Mouse (Mus musculus) yolk sac, embryonic 10.5 days (tissue): ENCODE data around the gene Szrd1.

ENCODE experiments used
- DNase-seq: peaks from one replicate; pipeline ENCODE4 v3.0.0-alpha.2; 2017; ENCODE audit warnings: low spot score

Szrd1 gene

DNA sequence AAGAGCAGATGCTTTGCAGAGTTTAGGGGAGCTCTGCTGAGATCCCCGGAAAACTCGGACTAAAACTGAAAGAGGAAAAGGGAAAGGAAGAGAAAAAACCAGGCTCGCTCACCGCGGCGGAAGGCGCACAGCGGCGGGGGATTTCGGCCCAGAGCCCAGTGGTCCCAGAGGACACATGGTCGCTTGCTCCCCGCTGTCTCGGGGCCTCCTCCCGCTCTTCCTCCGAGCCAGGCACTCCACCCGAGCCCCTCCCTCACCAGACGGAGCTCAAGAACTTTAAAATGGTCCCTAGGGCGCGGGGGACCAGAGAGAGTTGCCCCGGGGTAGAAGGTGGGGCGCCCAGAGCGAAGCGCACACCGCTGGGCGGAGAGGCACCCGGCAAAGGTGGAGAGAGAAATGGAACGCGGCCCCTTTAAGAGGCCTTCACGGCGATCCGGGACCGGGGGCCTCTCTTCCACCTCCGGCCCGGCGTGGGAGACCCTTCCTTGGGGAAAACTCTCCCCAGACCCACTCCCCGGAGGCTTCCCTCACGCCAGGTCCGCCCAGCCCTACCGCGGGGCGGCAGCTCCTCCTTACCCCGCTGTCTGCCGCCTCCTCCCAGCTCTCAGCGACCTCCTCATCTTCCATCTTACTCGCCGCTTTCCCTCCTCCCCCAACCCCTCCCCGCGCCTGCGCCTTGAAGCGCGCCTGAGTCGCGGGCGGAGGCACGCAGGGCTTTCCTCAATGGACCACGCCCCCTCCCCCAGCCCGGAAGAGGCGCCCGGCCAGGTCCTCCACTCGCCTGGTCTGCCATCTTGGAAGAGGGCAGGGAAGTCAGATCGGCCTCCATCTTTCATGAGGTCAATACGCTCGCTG, at the start of gene Szrd1:
Szrd1 (minus strand) TSS at position 660 of the 855 bp plus-strand sequence.
- peak; percentile 99 for DNase-seq

DNA sequence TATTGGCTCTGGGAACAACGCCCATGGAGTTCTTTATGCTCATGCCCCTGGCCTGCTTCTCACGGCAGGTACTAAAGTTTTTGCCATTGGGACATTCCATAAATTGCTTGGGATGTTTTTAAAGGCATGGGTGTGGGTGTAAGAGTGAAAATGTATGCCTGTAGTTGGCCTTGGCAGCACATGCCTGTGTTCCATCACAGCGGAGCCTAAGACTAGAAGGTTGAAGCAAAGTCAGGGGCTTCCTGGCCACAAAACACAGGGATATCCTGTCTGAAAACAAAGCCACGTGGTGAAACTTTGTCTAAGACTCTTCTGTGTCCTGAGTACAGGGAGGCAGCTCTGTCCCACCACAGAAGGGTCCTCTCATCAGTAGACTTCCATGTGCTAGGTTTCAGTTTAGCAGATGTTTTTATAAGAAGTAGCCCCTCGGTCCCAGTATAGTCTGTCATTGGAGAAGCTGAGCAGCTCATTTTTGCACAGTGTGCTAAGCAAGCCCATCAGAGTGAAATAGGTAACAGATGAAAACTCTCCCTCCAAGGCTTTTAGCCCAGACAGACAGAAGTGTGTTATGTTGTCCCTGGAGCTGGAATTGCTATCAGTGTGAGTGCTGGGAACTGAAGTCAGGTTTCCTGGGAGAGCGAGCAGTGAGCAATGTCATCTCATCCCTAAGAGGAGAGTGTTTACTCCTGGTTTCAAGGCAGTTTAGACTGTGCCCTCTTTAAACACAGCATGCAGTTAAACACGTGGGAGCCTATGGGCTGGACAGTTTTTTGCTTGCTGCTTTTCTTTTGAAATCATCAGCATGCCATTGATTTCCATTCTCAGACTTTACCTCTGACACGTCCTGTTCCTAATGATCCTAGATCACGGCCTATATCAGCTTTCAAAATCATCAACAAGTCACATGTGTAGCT, 47.6 kb upstream of the Szrd1 start:
- DNase-seq, result peak; percentile 50

DNA sequence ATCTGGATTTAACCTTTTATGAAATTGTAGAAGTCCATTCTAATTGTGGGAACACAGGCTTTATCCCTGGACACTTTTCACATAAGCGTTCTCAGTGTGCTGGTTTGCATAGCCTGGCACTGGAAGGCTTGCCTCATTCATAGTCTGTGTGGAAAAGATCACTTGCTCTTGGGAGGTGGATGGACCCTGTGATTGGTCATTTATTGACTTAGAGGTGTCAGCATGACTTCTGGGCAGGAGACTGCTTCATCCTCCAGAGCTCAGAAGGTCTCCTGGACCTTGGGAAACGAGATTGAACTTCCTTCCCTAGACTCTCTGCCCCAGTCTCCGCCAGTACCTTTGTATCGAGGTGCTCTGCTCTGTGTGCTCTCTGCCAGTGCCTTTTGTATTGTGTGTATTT, 44.9 kb upstream of the Szrd1 start:
- DNase-seq, result no peak

DNA sequence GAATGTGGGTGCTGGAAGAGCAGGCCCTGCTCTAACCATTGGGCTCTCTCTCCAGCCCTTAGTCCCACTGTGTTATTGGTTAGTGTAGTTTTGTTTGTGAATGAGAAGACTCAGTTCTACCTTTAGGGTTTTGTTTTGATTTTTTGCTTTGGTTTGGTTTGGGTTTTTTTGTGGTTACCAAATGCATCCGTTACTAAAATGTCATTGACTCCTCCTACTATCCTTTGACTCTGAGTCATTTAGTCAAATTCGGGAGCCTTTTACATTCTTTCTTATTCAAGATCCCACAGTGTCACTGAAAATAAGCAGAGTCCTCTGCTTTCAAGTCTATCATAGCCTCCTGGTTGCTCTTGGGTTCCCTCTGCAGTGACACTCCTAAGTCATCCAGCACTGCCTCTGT, 44.4 kb upstream of the Szrd1 start:
- DNase-seq, result no peak

DNA sequence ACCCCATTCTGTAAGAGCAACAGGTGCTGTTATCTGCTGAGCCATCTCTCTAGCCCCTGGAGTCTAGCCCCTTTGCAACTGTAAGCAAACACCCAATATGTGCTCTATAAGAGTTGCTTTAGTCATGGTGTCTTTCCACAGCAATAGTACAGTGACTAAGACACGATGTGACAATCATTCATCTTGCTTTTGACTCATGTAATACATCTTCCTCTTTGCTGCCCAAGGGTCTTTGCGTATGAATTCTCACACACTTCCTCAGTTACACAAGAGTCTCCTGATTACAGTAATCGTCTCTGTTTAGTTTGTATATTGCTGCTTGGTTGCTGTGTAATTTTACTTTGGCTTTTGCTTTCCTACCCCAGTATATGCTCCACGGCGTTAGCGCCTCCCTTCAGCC, 42.4 kb upstream of the Szrd1 start:
- DNase-seq, result no peak

DNA sequence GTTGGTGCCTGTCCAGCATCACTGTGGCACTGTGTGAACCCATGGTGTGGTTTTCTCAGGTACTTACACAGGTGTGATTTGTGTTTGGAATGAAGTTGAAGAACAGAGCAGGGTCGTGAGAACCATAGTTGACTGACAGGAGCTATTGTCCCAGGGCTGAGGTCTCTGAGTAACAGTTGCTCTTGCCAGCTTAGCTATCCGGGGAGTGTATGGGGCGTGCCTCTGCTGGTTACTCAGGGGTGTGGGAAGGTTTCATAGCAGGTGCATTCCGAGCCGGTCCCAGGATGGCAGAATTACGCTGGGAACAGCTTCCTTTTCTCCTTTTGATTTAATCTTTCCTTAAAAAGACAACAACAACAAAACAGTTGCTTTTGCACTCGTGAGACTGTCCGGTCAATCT, 41.3 kb upstream of the Szrd1 start:
- DNase-seq, result no peak

DNA sequence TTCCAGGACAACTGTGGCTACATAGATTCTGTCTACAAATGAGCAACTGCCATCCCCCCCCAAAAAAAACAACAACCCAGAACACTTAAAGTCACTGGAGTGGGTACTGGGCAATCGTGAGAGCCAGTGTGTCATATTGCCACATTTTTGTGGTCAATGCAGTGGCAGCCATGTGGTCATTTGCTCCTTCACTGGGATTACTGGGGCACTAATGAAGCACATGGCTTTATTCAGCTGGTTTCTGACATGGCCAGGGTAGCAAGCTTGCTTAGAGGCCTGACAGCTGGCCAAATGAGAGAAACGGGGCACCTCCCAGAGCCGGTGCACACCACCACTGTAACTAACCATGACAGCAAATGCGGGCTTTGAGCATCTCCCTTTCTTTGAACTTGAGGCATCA, 38.9 kb upstream of the Szrd1 start:
- DNase-seq, result no peak

DNA sequence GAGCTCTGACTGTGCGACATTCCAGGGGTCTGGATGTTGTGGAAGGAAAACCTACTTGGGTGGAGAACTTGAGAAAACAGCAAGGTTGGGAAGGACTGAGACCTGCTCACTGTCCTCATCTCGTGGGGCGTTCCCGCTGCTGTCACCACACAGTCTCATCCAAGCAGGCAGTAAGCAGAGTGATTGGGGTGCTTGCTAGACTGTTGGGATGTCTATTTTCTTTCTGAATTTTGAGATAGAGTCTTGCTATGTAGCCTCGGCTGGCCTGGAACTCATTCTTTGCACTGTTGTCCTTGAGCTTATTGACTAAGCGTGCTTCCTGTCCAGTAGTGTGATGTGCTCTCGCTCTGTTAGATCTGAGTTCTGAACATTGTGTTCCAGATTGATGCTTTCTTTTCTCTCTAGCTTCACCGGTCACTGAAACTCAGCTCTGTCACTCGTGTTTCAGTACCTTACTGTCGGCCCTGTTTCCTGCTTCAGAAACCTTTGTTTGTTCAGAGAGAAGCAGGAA, 36.8 kb upstream of the Szrd1 start:
- DNase-seq, result no peak

DNA sequence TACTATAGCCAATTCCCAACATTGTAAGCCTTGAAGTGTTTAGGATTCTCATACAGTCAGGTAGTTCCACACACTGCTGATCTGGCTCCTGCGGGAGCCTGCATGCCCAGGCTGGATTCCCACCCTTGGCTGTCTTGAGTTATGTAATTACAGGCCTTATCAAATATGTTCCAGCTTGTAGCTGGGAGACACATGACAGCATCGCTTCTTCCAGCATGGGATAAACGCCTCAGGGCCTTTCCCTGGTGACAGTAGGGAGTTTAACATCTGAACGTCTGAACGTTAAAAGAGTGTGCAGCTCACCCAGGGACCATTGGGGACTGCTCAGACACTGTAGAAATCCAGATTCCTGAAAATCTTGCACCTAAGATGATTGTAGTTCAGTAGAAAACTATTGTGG, 36.2 kb upstream of the Szrd1 start:
- DNase-seq, result no peak

DNA sequence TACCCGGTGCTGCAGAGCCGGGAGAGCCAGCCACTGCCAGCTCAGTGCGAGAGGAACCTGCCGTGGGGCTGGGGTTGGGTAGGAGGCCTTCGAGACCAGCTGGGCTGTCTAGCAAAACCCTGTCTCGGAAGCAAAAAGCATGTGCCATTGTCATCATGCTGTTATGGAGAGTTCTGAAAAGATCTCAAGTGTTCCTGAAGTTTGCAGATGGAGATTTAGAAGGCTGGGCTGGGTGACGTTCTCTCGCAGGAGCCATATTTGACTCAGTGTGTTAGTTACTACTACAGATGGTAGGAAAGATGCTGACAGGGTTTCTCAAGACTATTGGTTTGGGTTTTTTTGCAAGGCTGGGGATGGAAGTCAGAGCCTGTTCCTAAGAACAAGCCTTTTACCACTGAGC, 32.5 kb upstream of the Szrd1 start:
- DNase-seq, result no peak

DNA sequence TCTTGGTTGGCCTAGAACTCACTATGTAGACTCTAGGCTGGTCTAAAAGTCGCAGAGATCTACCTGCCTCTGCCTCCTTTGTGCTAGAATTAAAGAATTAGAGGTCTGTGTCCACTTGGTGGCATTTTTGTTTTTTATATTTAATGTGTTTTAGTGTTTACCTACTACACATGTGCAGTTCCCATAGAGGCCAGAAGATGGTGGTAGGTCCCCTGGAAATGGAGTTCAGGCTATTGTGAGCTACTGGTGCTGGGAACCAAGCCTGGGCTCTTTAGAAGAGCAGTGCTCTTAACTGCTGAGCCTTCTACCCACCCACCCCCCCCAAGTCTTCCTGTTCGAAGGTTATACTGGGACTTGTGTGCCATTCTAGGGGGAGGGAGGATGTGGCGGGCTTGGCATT, 27.6 kb upstream of the Szrd1 start:
- no peak for DNase-seq

DNA sequence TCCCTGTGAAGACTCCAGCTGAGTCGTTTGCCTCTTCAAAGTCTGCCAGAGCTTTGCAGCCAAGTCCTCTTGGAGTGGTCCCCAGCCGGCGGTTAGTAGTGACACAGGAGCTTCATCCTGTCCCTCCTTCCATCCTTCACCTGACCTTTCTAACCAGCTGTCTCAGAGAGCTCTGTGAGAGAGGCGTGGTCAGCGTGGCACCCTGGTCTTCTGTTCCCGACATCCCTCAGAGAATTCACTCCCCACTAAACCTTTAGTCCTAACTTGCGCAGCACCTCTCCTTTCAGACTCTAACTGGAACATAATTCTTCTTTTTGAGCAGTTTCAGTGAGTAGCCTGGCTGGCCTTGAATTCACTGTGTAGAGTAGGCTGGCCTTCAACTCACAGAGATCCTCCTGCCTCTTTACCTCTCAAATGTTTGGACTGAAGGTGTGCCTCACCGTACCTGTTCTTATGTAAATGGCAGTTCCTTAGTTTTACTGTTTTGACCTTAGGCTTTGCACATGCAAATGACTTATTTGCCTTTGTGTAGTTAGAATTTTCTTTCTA, 26.2 kb upstream of the Szrd1 start:
- no peak for DNase-seq

DNA sequence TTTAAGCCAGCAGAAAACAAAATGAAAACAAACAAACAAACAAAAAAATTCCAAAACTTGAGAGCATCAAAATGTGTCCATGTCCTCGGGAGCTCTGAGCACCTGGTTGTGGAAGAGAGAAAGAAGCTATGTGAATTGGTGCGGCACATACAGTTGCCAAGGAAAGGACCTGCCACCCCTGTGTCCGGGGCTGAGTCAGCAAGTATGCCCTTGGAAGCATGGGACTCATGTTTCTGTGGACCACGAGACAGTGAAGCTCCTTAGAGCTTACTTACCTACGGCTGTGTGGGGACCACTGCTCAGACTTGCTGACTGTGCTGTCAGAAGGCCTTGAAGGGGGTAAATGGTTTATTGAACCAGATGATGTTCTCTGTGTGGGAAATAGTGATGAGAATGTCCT, 24.2 kb upstream of the Szrd1 start:
- DNase-seq, result no peak

DNA sequence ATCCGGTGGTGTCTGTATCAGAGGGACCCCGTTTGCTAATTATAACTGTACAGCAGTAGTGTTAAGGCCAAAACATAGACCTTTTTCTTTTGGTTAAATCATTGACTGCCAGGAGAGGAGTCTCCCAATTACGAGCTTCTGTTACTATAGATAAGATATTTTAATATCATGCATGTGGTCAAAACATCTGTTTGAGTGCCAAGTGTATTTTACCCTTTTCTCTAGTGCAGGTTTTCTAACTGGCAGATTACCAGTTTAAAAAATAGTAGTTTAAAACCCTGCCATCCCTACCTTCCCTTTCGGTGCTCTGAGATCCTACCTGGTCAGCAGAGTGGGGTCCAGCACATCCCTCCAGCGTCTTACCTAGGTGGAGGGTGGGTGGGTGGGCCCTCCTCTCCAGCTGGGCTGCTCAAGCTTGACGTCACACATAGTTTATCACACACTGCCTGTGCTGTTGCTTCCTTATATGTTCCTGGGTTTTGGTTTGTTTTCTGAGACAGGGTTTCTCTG, 22.2 kb upstream of the Szrd1 start:
- DNase-seq, result no peak

DNA sequence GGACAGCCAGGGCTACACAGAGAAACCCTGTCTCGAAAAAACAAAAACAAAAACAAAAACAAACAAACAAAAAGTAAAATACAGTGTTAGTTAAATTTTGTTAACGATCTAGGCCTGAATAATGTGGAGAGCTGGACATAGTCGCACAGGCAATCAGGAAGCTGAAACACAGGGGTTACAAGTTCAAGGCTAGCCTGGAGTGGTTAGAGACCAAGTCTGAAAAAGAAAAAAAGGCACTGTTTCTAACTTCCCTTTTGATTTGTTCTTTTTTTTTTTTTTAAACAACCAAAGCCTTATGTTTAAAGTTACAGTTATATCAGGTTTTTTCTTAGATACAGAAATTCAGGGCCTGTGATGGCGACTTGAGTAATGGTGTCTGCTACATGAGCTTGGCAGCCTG, 20.6 kb upstream of the Szrd1 start:
- no peak for DNase-seq

DNA sequence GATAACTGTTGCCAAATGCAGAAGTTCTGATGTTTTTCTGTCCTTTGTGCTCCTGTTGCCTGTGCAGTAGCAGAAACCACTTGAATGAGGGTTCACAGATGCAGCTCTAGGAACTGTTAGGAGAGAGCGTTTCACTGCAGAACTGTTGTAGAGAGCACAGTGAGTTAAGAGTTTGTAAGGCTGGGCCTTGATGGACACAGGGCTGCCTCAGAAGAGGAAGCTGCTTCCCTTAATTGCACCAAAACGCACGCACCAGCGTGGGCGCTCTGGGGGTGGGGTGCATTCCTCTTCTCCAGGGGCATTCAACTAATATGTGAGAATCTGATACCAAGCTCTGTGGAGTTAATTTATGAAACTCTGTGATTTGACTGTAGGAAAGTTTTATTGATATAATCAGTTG, 20.1 kb upstream of the Szrd1 start:
- no peak for DNase-seq

DNA sequence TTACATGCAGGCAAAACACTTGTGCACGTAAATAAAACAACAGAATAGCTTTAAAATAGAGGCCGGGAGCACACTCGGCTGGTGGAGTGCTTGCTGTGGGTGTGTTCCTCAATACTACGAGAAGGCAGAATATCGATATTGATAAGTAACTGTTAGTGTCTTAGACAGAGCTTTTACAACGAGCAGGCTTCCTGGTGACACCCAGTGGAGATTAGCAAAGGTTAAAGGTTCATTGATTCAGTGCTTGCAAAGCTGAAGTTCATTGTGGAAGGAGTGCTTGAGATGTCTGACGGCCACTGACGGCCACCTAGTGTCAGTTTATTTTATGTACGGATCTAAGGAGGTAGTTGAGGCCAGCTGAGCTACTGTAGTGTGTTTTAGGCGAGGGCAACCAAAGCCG, 19.5 kb upstream of the Szrd1 start:
- peak; percentile 77 for DNase-seq

DNA sequence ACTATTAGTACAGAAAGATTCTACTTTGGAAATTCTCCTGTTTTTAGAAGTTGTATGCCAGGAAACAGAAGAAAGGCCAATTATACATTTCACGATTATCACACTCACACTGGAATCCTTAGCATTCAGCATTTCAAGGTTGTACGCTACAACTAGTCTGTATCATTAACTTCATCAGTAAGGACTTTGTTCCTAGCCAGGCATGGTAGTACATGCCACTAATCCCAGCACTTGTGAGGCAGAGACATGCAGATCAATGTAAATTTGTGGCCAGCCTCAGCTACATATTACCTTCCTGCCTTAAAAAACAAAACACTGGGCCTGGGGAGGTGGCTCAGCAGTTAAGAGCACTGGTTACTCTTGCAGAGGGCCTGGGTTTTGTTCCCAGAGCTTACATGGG, 19.0 kb upstream of the Szrd1 start:
- DNase-seq, result no peak

DNA sequence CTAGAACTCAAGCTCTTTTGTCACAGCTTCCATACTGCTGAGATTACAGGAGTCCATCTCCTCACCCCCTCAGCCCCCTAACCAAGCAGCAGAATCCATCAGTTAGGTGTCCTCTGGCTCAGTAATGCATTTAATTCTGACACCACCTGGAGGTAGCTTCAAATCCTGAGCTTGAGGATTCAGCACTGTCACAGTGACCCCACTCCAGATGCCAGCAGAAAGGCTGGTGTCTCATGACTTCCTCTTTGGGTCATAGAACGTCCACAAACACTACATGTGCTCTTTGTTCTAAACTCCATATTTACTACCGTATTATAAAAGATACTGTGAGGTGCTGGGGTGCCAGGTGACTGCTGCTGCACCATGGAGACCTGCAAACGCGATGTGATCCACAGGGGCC, 17.9 kb upstream of the Szrd1 start:
- DNase-seq, result no peak

DNA sequence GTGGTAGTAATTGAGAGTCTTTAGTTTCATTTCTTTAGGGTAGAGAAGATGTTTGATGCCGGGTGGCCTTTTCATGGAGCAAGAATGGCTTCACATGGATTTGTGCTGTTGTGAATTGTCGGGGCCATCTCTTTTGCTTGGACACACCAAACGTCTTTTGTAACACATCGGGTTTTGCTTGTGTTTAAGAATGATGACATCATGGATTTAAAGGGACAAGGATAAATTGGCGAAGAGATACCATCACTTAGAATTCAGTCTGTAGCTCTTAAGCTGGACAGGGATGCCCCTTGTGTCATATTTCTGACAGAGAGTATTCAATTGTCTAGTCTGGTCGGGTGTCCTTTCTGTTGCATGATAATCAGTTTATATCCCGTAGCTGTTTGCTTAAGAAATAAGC, 9.5 kb upstream of the Szrd1 start:
- DNase-seq, result no peak

DNA sequence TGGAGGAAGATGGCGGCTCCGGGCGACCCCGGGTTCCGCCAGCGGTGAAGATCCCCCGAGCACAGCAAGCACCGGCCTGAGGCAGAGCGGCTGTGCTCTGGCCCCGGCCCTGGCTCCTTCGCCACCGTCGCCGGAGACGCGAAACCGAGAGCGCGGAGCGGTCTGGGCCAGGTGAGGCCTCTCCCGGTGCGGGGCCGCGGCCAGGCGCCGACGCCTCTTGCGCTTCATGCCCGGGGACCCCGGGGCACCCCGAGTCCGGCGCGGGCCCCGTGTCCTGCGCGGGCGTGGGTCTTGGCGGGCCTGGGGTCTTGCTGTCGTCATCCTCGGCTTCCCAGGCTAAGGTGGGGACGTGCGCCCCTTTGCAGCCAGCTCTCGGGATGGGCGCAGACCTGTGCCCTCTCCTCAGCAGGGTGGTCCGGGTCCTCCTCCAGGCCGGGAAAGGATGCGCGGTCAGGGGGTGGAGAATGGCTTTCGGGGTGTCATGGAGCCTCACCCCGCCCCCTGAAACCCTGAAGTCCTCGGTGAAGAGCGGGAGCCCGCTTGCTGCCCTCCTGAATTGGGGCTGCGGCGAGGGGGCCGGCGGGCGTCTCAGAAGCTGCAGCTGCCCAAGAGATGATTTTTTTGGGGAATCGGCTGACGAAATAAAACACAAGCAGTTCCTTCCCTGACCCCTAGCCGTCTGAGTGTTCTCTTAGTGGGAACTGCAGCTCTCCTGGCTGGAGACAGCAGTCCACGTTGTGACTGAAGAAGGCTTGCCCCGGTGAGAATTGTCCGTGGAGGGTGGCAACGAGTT, 8.6 kb upstream of the Szrd1 start:
- DNase-seq, result peak; percentile 41
